Mouse (Mus musculus) hematopoietic multipotent progenitor cell, adult 10-12 weeks (in vitro differentiated cells): ENCODE measurements around the gene Ecm1. TPM values are rescaled to one million over a fixed set of nuclear protein-coding genes. Genes with fewer than 3 reads are reported as not detected.

Source experiments
- polyA plus RNA-seq: library from polyadenylated mRNA; stranded (reverse); fragments of >175 nt; gene quantifications from 2 replicates; pipeline ENCODE4 v1.2.3, GENCODE M21; 2012; ENCODE audit warnings: low replicate concordance

Ecm1 gene
- 26.6 and 28.3 TPM in 2 replicates for polyA plus RNA-seq

GRCm38 (mm10) chr3:95739353-95740104, at the start of gene Ecm1:
Ecm1 (minus strand) TSS chr3:95739569.

GRCm38 (mm10) chr3:95760106-95760505, 20.7 kb upstream of the Ecm1 start, which contains the start of gene Tars2:
Tars2 (minus strand) TSS chr3:95760206.

GRCm38 (mm10) chr3:95687524-95688421, 51.6 kb downstream of the Ecm1 start, which contains the start of gene Adamtsl4:
Adamtsl4 (minus strand) TSS chr3:95687917.

Other genes with a start within 250 kb of the Ecm1 start
- 0.08 TPM in 1 of 2 replicates, not detected in the other for gene Ctsk, start 240.3 kb downstream of the Ecm1 start, polyA plus RNA-seq
- 19.9 and 33.2 TPM in 2 replicates for gene Ctss, start 212.8 kb downstream of the Ecm1 start, polyA plus RNA-seq
- not detected in 2 replicates for gene Hormad1, start 179.9 kb downstream of the Ecm1 start, polyA plus RNA-seq
- 2.8 and 2.9 TPM in 2 replicates for gene Golph3l, start 150.6 kb downstream of the Ecm1 start, polyA plus RNA-seq
- gene Ensa, start 114.6 kb downstream of the Ecm1 start, polyA plus RNA-seq, result 33.7 and 38.0 TPM in 2 replicates
- gene Mcl1, start 80.8 kb downstream of the Ecm1 start, polyA plus RNA-seq, result 463 and 1,409 TPM in 2 replicates
- gene Adamtsl4, start 51.7 kb downstream of the Ecm1 start, polyA plus RNA-seq, result 5.4 and 10.2 TPM in 2 replicates
- gene Tars2, start 20.6 kb upstream of the Ecm1 start, polyA plus RNA-seq, result 5.9 and 30.1 TPM in 2 replicates
- gene Rprd2, start 79.3 kb upstream of the Ecm1 start, polyA plus RNA-seq, result 12.1 and 12.8 TPM in 2 replicates
- 5.2 and 7.3 TPM in 2 replicates for gene Prpf3, start 116.3 kb upstream of the Ecm1 start, polyA plus RNA-seq
- gene Mrps21, start 131.9 kb upstream of the Ecm1 start, polyA plus RNA-seq, result 12.2 and 207 TPM in 2 replicates
- gene Ciart, start 142.7 kb upstream of the Ecm1 start, polyA plus RNA-seq, result 3.7 and 4.7 TPM in 2 replicates
- 4.3 and 9.3 TPM in 2 replicates for gene BC028528, start 152.4 kb upstream of the Ecm1 start, polyA plus RNA-seq
- 131 and 202 TPM in 2 replicates for gene Aph1a, start 154.4 kb upstream of the Ecm1 start, polyA plus RNA-seq
- gene Car14, start 165.1 kb upstream of the Ecm1 start, polyA plus RNA-seq, result not detected in 2 replicates
- gene Anp32e, start 189.7 kb upstream of the Ecm1 start, polyA plus RNA-seq, result 31.7 and 176 TPM in 2 replicates